Mouse (Mus musculus) bone marrow, adult 2 months (tissue): ENCODE results near the gene Nfkbil1. TPM values are rescaled to one million over a fixed set of nuclear protein-coding genes. Genes with fewer than 3 reads are reported as not detected.

Source experiments
- H3K27ac ChIP-seq: fragments of 200-500 bp; 2 replicates; pipeline ENCODE4 v1.5.1; 2012; ENCODE audit warnings: low read depth, mild to moderate bottlenecking, control low read depth, inconsistent platforms, low read length; ENCODE audit not compliant: control insufficient read depth, poor library complexity, insufficient read depth
- H3K4me1 ChIP-seq: fragments of 200-500 bp; 2 replicates; pipeline ENCODE4 v1.6.1; 2011; ENCODE audit warnings: low read length; ENCODE audit not compliant: control insufficient read depth, insufficient read depth
- H3K4me3 ChIP-seq: fragments of 200-500 bp; replicated peaks from 2 replicates; pipeline ENCODE3; 2011; ENCODE audit warnings: mild to moderate bottlenecking, low read depth, low read length, control low read depth; ENCODE audit not compliant: control insufficient read depth
- CTCF ChIP-seq: fragments of 200-500 bp; IDR thresholded peaks from 2 replicates; pipeline ENCODE4 v1.5.1; 2011; ENCODE audit warnings: low read length, control low read depth; ENCODE audit not compliant: control insufficient read depth, insufficient read depth
- POLR2A ChIP-seq: fragments of 200-500 bp; IDR thresholded peaks from 2 replicates; pipeline ENCODE4 v1.6.1; 2011; ENCODE audit warnings: low read depth, mild to moderate bottlenecking, control low read depth, low read length, borderline replicate concordance; ENCODE audit not compliant: control insufficient read depth
- WGBS: fragments of 180-500 bp; shearing (Covaris S2); methylation state at CpG from one replicate; pipeline ENCODE4 v1.1.7; 2018; 5-methylcytosine and 5-hydroxymethylcytosine counted together
- polyA plus RNA-seq: library from polyadenylated mRNA; stranded (reverse); fragments of >200 nt; gene quantifications from 2 replicates; pipeline ENCODE4 v1.2.4, GENCODE M21; 2011; ENCODE audit warnings: low replicate concordance; ENCODE audit not compliant: missing spikeins, insufficient read depth, insufficient read length

The Nfkbil1 gene
- 9.9 and 24.9 TPM in 2 replicates for polyA plus RNA-seq

DNA sequence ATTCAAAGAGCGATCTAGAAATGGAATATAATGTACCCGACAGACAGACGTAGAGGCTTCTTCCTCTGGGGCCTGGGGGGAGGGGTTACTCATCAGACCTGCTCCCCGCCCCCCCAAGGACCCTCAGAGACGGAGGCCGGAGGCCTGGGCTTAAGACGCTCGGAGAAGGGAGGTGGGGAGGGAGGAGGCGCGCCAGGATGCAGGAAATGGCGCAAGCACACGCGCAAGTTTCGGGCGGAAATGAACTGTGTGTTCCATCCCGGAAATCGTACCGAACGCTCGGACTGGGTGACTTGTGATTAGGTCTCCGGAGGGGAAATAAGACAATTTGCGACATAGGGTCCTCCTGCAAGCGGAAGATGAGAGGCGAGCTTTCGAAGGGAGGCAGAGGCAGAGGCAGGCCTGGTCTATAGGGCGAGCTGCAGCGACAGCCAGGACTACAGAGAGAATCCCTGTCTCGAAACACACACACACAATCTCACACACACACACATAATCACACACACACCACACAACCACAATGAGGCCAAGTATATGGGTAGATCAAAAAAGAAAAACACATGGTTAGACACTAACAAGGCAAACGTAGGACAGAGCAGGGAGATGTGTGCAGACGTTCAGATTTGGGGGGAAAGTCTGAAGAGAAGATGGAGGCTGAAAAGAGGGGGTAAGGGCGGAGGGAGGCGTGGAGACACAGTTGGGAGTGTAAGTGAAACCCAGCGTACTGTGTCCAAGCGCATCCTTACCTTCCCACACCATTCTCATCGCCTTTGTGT, at the start of gene Nfkbil1:
Nfkbil1 (minus strand) TSS at position 179 of the 776 bp plus-strand sequence.
- Histone ChIP-seq H3K4me3 (peak within 1 kb of the TSS; percentile 86), H3K27ac (peak within 1 kb of the TSS; percentile 95), H3K4me1 (peaks cover 9% of the 10 kb centered on the region)
- TF ChIP-seq POLR2A (peak; percentile 66), CTCF (peak; percentile 14; the same call in 1 of the 2 replicates)
- under 1% methylated on average over 35 of the region's 35 CpGs for WGBS

DNA sequence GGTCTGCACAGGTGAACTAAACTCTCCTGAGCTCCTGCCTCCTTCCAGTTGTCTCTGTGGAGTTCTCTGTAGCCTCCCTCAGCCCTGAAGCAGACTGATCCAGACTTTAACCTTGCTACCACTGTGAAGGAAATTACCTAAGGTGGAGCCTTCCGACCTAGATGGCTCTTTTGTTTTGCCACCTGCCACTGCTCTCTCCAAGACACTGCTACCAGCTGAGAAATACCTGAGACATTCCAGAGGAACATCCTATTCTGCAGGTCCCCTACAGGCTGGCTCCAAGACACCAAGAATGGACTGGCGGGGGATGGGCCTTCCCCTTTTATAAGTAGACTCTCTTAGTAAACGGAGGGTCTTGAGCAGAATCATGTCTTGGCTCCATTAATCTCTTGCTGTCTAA, 44.7 kb upstream of the Nfkbil1 start:
- Histone ChIP-seq H3K4me1 (no peaks in the 10 kb centered on the region), H3K27ac (no peak overlapping the region), H3K4me3 (no peak overlapping the region)
- TF ChIP-seq CTCF (no peak), POLR2A (no peak)
- 68% methylated on average over 3 of the region's 3 CpGs for WGBS

DNA sequence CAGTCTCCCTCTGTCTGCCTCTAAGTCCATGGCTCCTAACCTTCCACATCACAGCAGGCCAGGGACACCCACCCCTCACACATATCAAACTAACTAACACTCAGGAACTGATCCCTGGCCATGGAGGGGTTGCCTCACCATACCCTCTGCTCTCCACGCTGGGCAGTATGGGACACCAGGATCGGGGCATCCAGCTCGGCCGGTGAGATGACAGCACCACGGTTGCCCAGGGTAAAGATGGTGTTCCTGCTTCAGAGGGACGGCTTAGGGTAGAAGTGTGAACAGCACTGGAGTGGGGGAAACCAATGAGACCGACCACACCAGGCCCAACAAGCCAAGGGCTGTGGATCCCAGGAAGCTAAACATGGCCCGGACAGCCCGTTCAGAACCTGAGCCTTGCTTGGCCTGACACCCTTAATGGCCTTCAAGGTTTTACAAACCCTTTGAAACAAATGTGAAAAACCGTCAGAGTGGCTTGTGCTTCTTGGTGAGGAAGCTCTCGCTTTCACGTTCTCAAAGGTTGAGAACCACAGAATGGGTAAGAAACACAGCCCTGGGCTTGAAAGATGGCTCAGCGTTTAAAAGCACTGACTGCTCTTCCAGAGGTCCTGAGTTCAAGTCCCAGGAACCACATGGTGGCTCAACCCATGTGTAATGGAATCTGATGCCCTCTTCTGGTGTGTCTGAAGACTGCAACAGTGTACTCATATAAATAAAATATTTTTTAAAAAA, 43.5 kb upstream of the Nfkbil1 start:
- Histone ChIP-seq H3K4me3 (no peak overlapping the region), H3K27ac (no peak overlapping the region), H3K4me1 (peaks cover 1% of the 10 kb centered on the region; the same call in 1 of the 2 replicates)
- WGBS = 82% methylated on average over 13 of the region's 13 CpGs
- no peak for TF ChIP-seq CTCF
- TF ChIP-seq POLR2A = no peak

DNA sequence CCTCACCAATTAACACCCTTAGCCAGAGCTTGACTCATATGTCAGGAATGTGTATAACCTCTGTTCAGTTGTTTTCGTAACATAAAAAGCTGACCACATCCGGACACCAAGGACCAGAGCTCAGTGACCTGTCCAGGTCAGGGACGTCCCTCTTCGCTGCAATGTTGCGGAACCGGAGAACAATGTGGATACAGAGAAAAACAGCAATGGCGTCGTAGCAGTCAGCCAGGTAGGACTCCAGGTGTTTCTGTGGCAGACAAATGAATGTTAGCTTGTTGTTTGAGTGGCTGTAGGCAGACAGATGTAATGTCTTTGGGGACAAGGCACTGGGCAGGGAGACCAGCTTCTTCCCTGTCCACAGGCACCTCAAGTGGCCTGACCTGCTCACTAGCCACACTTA, 42.5 kb upstream of the Nfkbil1 start:
- WGBS = 71% methylated on average over 8 of the region's 8 CpGs
- no peak for TF ChIP-seq CTCF
- no peak for TF ChIP-seq POLR2A

DNA sequence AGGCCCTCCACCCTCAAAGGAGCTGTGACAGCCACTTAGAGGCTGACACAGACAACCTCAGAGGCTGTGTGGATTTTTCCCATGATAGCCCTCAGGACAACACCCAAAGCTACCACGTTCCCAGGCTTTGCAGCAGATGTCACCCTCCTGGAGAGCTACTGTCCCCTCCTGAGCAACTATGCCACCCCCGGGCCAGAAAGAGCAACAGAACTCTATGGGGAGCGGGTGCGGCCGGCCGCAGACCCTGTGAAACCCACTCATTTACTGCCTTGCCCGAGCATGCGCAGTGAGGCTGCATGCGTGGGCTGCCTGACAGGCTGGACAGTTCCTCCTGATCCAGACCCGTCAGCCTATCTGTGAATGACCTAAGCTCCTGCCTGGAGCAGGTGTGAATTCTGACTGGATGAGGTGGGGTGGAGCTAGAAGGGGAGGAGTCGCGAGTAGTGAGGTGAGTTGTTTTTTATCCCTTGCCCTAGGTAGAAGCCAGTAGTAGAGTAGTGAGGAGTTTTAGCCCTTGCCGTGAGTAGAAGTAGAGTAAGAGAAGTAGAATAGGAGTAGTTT, 40.8 kb upstream of the Nfkbil1 start:
- Histone ChIP-seq H3K4me1 (peaks cover 1% of the 10 kb centered on the region; the same call in 1 of the 2 replicates), H3K4me3 (no peak overlapping the region), H3K27ac (no peak overlapping the region)
- WGBS = 27% methylated on average over 13 of the region's 13 CpGs
- TF ChIP-seq CTCF (no peak), POLR2A (no peak)

More for the DNA sequence above, 42.5 kb upstream of the Nfkbil1 start:
- Histone ChIP-seq H3K27ac (no peak overlapping the region), H3K4me1 (peaks cover 1% of the 10 kb centered on the region; the same call in 1 of the 2 replicates), H3K4me3 (no peak overlapping the region)

DNA sequence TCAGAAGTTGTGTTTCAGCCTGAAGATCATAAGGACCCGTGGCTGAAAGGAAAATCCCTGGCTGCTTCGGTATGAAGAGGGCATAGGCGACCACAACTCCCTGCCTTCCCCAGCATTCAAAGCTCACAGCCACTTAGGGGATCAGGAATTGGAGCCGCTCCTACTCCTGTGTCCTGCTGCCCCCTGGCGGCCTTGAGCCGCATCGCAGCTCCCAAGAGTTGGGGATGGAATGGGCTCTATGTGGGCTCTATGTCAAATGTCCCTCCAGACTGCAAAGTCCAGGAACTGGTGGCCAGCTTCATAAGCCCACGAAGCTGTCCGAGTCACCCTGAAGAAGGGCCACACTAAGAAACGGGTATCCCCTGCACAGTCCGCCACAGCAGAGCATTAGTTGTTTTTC, 39.2 kb upstream of the Nfkbil1 start:
- TF ChIP-seq CTCF = peak; percentile 89
- no peak for TF ChIP-seq POLR2A
- peaks cover 1% of the 10 kb centered on the region; the same call in 1 of the 2 replicates for H3K4me1 ChIP-seq
- WGBS = 2% methylated on average over 11 of the region's 11 CpGs
- H3K27ac ChIP-seq = no peak overlapping the region
- H3K4me3 ChIP-seq = no peak overlapping the region

DNA sequence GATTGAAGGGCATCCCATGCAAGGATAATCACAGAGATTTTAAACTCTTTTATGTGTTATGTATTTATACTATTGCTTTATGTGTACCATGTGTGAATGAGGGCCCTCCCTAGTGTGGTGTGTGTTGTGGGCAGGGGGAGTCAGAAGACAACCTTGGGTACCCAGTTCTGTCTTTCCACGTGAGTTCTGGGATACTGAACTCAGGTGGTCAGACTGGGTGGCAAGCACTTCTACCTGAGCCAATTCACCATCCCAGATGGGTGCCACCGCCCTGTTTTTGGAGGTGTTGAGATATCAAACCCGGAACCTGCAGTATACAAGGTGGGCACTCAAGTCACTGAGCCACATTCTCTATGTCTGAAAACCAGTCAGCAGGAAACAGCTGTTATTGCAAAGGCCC, 36.7 kb upstream of the Nfkbil1 start:
- TF ChIP-seq CTCF (no peak), POLR2A (no peak)
- 80% methylated on average over 3 of the region's 3 CpGs for WGBS

DNA sequence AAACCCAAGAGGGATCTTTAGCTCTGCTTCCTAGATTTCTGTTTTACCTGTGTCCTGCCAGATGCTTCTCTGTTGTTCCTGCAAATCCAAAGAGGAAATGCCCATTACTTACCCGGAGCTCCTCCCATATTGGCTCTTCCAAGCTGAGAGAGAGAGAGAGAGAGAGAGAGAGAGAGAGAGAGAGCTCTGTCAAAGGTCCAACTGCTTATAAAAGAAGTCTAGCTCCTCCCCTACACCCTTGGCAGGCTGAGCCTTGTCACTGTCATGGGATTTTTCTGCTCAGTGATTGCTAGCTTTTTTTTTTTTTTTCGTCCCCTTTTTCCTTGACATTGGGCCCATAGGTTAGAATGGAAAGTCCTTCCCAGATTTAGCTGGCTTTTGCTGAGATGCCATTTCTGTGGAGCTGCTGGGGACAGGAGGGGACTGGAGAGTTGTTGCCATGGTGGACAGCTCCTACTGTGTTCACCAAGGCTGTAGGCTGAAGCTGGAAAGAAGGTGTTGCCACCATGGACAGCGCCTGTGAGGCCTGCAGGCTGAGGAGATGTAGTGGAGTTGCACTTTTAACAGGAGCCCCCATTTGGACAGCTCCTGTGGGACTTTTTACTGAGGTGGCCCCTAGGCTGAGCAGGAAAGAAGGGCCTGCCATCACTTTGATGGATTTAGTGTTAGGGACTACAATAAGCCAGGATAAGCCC, 34.2 kb upstream of the Nfkbil1 start:
- H3K4me1 ChIP-seq = peaks cover 4% of the 10 kb centered on the region; the same call in 1 of the 2 replicates
- H3K4me3 ChIP-seq = no peak overlapping the region
- TF ChIP-seq POLR2A (no peak), CTCF (no peak)
- 54% methylated on average over 3 of the region's 3 CpGs for WGBS
- H3K27ac ChIP-seq = no peak overlapping the region

More for the DNA sequence above, 36.7 kb upstream of the Nfkbil1 start:
- H3K4me3 ChIP-seq = no peak overlapping the region
- peaks cover 1% of the 10 kb centered on the region; the same call in 1 of the 2 replicates for H3K4me1 ChIP-seq
- no peak overlapping the region for H3K27ac ChIP-seq
